Mouse (Mus musculus) ES-Bruce4 (cell line): ENCODE measurements around the gene Pax5.

Experiments
- CTCF ChIP-seq: IDR thresholded peaks from one replicate; pipeline ENCODE4 v1.8.1; 2011; ENCODE audit warnings: low read depth, low read length
- EP300 ChIP-seq: IDR thresholded peaks from 2 replicates; pipeline ENCODE4 v1.6.1; 2011; ENCODE audit warnings: low read depth, low read length; ENCODE audit not compliant: insufficient read depth

DNA sequence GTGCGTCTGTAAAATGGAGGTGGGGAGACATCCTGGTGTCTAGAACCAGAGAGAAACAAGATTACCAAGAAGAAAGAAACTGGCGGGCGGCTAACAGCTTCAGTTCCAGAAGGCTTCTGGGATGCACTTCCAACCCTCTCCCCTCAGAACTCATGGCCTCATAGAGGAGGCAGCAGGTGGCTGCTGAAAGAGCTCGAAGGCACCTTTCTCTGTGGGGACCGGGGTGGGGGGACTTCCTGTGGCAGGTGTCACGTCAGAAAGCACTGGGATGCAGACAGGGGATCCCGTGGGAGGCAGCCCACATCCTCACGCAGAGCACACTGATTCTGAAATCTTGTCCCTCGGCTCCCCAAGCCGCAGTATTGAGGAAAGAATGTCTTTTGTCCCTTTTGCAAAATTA lies 46.8 kb downstream of the Pax5 start:
- TF ChIP-seq CTCF (no peak), EP300 (no peak)
